Comparison of ENCODE assay signal across 9 mouse cellular contexts in the genomic region with DNA sequence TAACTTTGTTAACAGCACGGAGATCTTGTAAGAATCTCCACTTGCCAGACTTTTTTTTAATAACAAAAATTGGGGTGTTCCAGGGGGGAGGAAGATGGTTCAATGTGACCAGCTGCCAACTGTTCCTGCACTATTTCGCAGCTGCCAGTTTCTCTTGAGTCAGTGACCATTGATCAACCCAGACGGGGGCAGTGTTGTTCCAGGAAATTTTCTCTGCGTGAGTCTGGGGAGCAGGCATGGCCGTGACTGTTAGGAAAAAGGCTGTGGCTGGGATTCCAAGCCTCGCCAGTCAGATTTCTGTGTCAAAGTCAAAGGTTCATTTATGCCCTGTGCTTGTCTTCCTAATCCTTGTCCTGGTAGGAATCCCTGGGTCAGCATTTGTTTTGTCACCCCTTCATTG.
DNase-seq lines count a peak whose midpoint lies in the region; ATAC-seq and TF ChIP-seq lines count a peak whose summit lies in the region.
"Had no signal": no experiment of that assay in that cellular context is flagged by ENCODE, and none has a peak within 500 bp of the region (broad histone marks: within the 10 kb centered on the region; RNA-seq: fewer than 3 reads in every experiment).

No protein-coding gene starts in this region.

- peak; percentile 8 to 39 for DNase-seq in spleen, adult 18-20 months
- no peak for DNase-seq in spleen, adult 12 weeks (ENCODE audit: low spot score)
- DNase-seq in cerebellum, postnatal 4 days (ENCODE audit: low spot score in 2 of 2) = peak; percentile 73 to 84
- DNase-seq in kidney, postnatal 36 days = peak; percentile 84 to 93
- DNase-seq in lung, adult 2 months = peak; percentile 74
- peak; percentile 82 to 90 for DNase-seq in right cerebral cortex, postnatal 10 days (ENCODE audit: low spot score in 2 of 2)
- DNase-seq in urinary bladder, postnatal 14 days (ENCODE audit: low spot score) = peak; percentile 81

- ATAC-seq in granulocyte monocyte progenitor cell, adult 5-6 weeks (replicated peaks; ENCODE audit: poor library complexity, severe bottlenecking) = peak; percentile 52

- H3K4me1 ChIP-seq in lung, adult 2 months (ENCODE audit: control insufficient read depth, insufficient read depth, low read length) = peaks cover 3% of the 10 kb centered on the region; the same call in 1 of the 2 replicates

- 8% methylated on average over 6 of the region's 6 CpGs for WGBS in lung, adult 2 months

- TF ChIP-seq CTCF in lung, adult 2 months (IDR thresholded peaks at IDR 0.05; ENCODE audit: insufficient read depth, low read length) = peak; percentile 78

- H3K4me3 ChIP-seq in lung, adult 2 months (replicated peaks; ENCODE audit: extremely low read depth, low read depth, low read length) = no peak overlapping the region
- H3K4me3 ChIP-seq: erythroblast, embryonic 14.5 days had no signal

- no peak for TF ChIP-seq POLR2A in lung, adult 2 months (IDR thresholded peaks at IDR 0.05; ENCODE audit: borderline replicate concordance, extremely low read depth, low read depth, low read length)
